Mouse (Mus musculus) naive thymus-derived CD4-positive, alpha-beta T cell, adult 5 months (primary cell): Measurements from ENCODE around the gene Ifitm10. TPM values are rescaled to one million over a fixed set of nuclear protein-coding genes. Genes with fewer than 3 reads are reported as not detected.

Experiments
- polyA plus RNA-seq: library from polyadenylated mRNA; unstranded; fragments of 100-300 nt; shearing (Covaris generic); gene quantifications from one replicate; pipeline ENCODE4 v1.2.1, GENCODE M21; 2017

Gene Ifitm10
- 3.5 TPM for polyA plus RNA-seq

DNA sequence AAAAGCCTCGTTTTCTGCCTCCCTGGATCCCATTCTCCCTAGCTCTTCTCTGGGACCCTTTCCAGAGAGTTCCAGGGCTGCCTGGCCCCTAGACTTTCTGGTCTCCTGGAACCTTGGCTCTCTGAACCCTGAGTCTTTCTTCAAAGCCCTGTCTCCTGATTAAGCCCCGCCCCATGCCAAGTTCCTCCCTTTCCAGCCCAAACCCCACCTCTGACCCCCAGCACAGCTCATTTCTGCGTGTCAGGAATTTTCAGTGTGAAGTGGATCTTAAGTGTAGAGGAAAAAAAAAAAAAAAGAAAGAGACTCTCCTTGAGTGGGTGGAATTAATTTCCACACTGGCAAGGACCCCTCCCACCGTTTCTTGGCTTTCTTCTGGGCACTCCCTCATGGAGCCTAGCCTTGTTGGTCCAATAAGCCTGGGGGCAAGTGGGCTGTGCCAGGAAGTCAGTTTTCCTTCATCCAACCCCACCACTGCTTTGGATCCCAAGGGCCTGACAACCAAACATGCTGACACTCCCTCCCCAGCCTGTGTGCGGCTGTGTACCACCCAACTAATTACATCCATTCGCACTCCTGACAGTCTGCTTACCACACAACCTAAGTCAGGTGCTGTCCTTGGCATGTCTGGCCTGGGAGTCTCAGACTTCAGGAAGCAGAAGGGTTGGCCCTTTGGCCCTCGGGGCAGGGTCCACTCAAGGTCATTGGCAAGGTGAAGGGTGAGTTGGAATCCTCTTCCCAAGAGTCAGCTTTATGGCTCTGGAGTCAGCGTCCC, at the start of gene Ifitm10:
Gene Ifitm10, minus strand, starts transcription at position 113 of the 772 bp plus-strand sequence.

DNA sequence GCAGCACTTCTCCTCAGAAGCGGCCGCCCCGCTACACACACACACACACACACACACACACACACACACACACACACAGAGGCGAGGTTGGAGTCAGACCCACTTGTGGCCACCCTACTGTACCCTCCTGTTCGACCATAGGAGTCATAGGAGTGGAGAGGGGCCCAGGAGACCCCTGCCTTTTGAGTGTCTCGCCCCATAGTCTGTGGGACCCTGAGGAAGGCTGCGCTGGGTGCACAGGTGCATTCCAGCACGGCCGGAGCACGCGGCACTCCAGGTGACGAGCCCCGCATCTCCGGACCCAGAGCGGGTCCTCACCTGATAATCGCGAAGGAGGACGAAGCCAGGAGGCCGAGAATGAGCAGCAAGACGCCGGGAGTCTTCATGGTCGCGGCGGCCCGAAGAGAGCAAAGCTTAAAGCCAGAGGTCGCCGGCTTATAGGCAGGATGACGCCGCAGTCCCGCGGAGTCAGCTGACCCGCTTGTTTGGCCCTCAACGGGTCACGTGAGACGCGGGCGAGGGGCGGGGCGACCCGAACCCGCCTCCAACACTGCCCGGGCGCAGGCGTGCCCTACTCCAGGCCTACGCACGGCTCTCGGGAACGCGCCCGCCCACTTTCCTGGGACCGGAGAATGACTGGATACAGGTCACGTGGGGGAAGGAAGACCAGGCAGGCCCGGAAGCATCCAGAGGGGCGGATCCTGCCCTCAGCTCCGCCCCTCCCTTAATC, 14.0 kb upstream of the Ifitm10 start, which contains the start of gene Ctsd:
Gene Ctsd, minus strand, starts transcription at position 620 of the 730 bp plus-strand sequence.

DNA sequence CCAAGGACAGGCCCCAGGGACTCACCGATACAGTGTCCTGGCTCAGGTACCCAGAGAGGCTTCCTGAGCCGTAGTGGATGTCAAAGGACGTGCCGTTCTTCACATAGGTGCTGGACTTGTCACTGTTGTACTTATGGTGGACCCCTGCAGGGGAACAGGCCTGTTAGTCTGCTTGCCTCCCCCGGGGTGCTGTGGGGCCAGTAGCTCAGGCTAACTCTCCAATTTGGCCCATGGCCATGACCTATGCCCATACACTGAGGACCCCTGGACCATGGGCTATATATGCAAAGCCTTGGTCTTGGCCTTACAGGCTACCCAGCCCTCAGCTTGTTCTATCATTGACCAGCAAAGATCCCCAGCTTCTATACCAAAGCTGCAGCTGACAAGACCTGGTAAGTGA, 9.0 kb upstream of the Ifitm10 start, which contains the start of gene Gm49369:
Gene Gm49369, minus strand, starts transcription at position 101 of the 400 bp plus-strand sequence.

DNA sequence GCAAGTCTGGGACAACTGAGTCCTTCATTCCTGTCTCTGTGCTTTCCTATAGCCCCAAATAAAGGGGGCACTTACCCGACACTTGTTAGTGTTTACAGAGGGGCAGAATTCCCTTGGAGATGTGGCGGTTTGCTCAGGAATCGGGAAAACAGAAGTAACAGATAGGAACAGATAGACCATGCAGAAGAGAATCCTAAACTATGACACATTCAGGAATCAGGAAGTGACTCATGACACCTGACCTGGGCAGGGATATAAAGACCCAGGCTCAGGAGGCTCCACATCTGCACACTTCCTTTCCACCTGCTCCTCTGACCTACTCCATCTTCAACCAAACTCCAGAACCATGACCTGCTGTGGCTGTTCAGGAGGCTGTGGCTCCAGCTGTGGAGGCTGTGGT, 70.3 kb downstream of the Ifitm10 start, which contains the start of gene Krtap5-4:
Gene Krtap5-4, plus strand, starts transcription at position 301 of the 400 bp plus-strand sequence.

DNA sequence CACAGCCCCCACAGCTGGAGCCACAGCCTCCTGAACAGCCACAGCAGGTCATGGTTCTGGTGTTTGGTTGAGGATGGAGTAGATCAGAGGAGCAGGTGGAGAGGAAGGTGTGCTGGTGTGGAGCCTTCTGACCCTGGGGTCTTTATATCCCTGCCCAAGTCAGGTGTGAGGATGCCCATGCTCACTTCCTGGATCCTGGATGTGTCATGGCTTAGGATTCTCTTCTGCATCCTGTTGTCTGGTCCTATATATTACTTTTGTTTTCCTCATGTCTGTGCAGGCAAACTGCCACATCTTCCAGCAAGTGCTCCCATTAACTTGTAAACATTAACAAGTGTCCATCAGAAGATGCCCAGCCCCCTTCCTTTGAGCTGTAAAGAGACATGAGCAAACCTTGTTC, 76.5 kb downstream of the Ifitm10 start, which contains the start of gene Krtap5-1:
Gene Krtap5-1, minus strand, starts transcription at position 101 of the 400 bp plus-strand sequence.

Other genes with a start within 250 kb of the Ifitm10 start
- gene Gm39115, start 237.7 kb downstream of the Ifitm10 start, polyA plus RNA-seq = not detected
- not detected for gene Gm45337, start 229.1 kb downstream of the Ifitm10 start, polyA plus RNA-seq
- not detected for gene Gm29735, start 216.6 kb downstream of the Ifitm10 start, polyA plus RNA-seq
- not detected for gene Gm4553, start 208.0 kb downstream of the Ifitm10 start, polyA plus RNA-seq
- gene Krtap5-2, start 197.7 kb downstream of the Ifitm10 start, polyA plus RNA-seq = not detected
- gene Gm10153, start 183.4 kb downstream of the Ifitm10 start, polyA plus RNA-seq = not detected
- gene Krtap5-3, start 172.4 kb downstream of the Ifitm10 start, polyA plus RNA-seq = not detected
- not detected for gene Gm7579, start 161.9 kb downstream of the Ifitm10 start, polyA plus RNA-seq
- gene Krtap5-5, start 143.8 kb downstream of the Ifitm10 start, polyA plus RNA-seq = not detected
- gene Gm40460, start 132.7 kb downstream of the Ifitm10 start, polyA plus RNA-seq = not detected
- not detected for gene Gm2431, start 115.4 kb downstream of the Ifitm10 start, polyA plus RNA-seq
- not detected for gene Gm4559, start 99.4 kb downstream of the Ifitm10 start, polyA plus RNA-seq
- gene Krtap5-1, start 76.6 kb downstream of the Ifitm10 start, polyA plus RNA-seq = not detected
- not detected for gene Krtap5-4, start 70.2 kb downstream of the Ifitm10 start, polyA plus RNA-seq
- 4.7 TPM for gene Gm49369, start 8.9 kb upstream of the Ifitm10 start, polyA plus RNA-seq
- gene Ctsd, start 14.3 kb upstream of the Ifitm10 start, polyA plus RNA-seq = 251 TPM
- gene Syt8, start 61.1 kb upstream of the Ifitm10 start, polyA plus RNA-seq = not detected
- not detected for gene Tnni2, start 68.1 kb upstream of the Ifitm10 start, polyA plus RNA-seq
- gene Lsp1, start 87.1 kb upstream of the Ifitm10 start, polyA plus RNA-seq = 554 TPM
- gene Tnnt3, start 125.1 kb upstream of the Ifitm10 start, polyA plus RNA-seq = 2.3 TPM
- gene Mrpl23, start 158.9 kb upstream of the Ifitm10 start, polyA plus RNA-seq = 12.4 TPM